Mouse (Mus musculus) cerebellum, adult 2 months (tissue): ENCODE measurements at regions not wholly inside any gene's neighbourhood (a gene's known extent, or its start where the extent isn't known, plus 50 kb on each side); places are given as distances from the start of the nearest gene placed in this dataset.

ENCODE experiments used
- CTCF ChIP-seq: fragments of 200-500 bp; IDR thresholded peaks from 2 replicates; pipeline ENCODE4 v1.5.1; 2011; ENCODE audit warnings: low read depth, mild to moderate bottlenecking, control low read depth, low read length, moderate library complexity, borderline replicate concordance; ENCODE audit not compliant: insufficient read depth
- POLR2A ChIP-seq: fragments of 200-500 bp; IDR thresholded peaks from 2 replicates; pipeline ENCODE4 v1.6.1; 2011; ENCODE audit warnings: low read length, control low read depth, borderline replicate concordance; ENCODE audit not compliant: insufficient read depth

- TF ChIP-seq CTCF (no peak), POLR2A (no peak)
Observed at GRCm38 (mm10) chr7:136221620-136222019, 505.5 kb upstream of the Mki67 start.
